Mouse (Mus musculus): ENCODE results near the gene Akr1cl.

DNA sequence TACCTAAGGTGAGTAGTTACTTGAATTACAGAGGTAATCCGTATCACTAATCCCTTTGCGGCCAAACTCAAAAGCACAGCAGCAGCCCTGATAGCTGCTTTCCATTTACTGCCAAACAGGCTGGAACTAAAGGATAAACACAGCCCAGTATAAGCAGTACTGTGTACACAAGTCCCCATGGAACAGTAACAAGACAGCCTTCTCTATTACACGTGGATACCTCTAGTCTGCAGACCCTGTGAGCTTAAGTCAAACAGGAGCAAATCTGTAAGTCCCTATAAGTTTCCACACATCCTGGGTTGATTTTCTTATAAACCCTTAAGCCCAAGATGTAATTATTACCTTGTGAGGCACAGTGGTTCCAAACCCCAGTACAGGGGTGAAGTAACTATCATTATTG, 3.0 kb upstream of the Akr1cl start:
- no peak for TF ChIP-seq CTCF (IDR thresholded peaks at IDR 0.05; ENCODE audit: low read depth)
- TF ChIP-seq EP300 (optimal IDR thresholded peaks at IDR 0.05): no peak

Data from stomach, postnatal 0 days (tissue).